Mouse (Mus musculus) testis, adult 2 months (tissue): ENCODE results near the gene Vgll1. TPM values are rescaled to one million over a fixed set of nuclear protein-coding genes. Genes with fewer than 3 reads are reported as not detected.

Experiments
- H3K27ac ChIP-seq: fragments of 200-500 bp; 2 replicates; pipeline ENCODE4 v1.5.1; 2012; ENCODE audit warnings: low read depth, low read length; ENCODE audit not compliant: control insufficient read depth, insufficient read depth
- H3K27me3 ChIP-seq: fragments of 200-500 bp; 2 replicates; pipeline ENCODE4 v1.6.1; 2012; ENCODE audit warnings: mild to moderate bottlenecking, low read length, moderate library complexity; ENCODE audit not compliant: control insufficient read depth, insufficient read depth
- H3K36me3 ChIP-seq: fragments of 200-500 bp; 2 replicates; pipeline ENCODE4 v1.6.1; 2012; ENCODE audit warnings: mild to moderate bottlenecking, low read length; ENCODE audit not compliant: control insufficient read depth, insufficient read depth
- H3K4me1 ChIP-seq: fragments of 200-500 bp; 2 replicates; pipeline ENCODE4 v1.6.1; 2012; ENCODE audit warnings: low read length; ENCODE audit not compliant: control insufficient read depth, insufficient read depth
- H3K4me3 ChIP-seq: fragments of 200-500 bp; 2 replicates; pipeline ENCODE4 v1.5.1; 2012; ENCODE audit warnings: low read depth, mild to moderate bottlenecking, low read length, moderate library complexity, mixed read lengths; ENCODE audit not compliant: control insufficient read depth
- CTCF ChIP-seq: fragments of 200-500 bp; IDR thresholded peaks from 2 replicates; pipeline ENCODE4 v1.5.1; 2012; ENCODE audit warnings: low read depth, mild to moderate bottlenecking, inconsistent platforms, low read length, moderate library complexity; ENCODE audit not compliant: control insufficient read depth, insufficient read depth, insufficient replicate concordance
- POLR2A ChIP-seq: fragments of 200-500 bp; IDR thresholded peaks from 2 replicates; pipeline ENCODE4 v1.6.1; 2012; ENCODE audit warnings: low read depth, mild to moderate bottlenecking, inconsistent platforms, low read length, moderate library complexity; ENCODE audit not compliant: control insufficient read depth
- polyA plus RNA-seq: library from polyadenylated mRNA; depleted of rRNA; stranded (reverse); fragments of >200 nt; gene quantifications from 2 replicates; pipeline ENCODE4 v1.2.3, GENCODE M21; 2012; rRNA removed

Gene Vgll1
- polyA plus RNA-seq: 0.26 and 0.83 TPM in 2 replicates

- H3K4me1 ChIP-seq: no peaks in the 10 kb centered on the region
- H3K27me3 ChIP-seq: no peaks in the 10 kb centered on the region
Observed at GRCm38 (mm10) chrX:57087806-57088205, at the start of gene Vgll1. Vgll1 (plus strand) TSS chrX:57088106.

DNA sequence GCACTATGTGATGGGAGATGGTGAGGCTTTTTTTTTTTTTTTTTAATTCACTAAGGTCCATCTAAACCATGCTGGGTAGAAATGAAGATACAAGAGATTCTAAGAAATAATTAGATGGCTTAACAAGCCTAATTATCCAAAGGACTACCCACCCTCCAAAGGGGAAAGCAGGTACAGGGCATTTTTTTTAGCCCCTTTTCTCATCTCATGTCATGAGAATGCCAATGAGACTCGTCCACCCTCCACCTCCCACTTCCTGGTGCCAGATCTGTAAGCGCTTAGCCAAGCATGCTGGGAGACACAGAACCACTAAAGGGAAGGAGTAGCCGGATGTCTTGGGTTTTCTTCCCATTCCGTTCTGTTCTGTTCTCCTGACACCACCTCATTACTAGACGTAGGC lies 45.1 kb upstream of the Vgll1 start, which contains the start of gene Brs3:
Gene Brs3 (plus strand): TSS at position 301 of the 400 bp plus-strand sequence.
- no peak within 1 kb of the TSS for H3K27ac ChIP-seq
- H3K27me3 ChIP-seq: no peaks in the 10 kb centered on the region
- TF ChIP-seq CTCF (no peak), POLR2A (no peak)
- no peak within 1 kb of the TSS for H3K4me3 ChIP-seq
- no peaks in the 10 kb centered on the region for H3K4me1 ChIP-seq
- no peaks in the 10 kb centered on the region for H3K36me3 ChIP-seq

More at GRCm38 (mm10) chrX:57087806-57088205, at the start of gene Vgll1:
- Histone ChIP-seq H3K36me3 (no peaks in the 10 kb centered on the region), H3K4me3 (no peak within 1 kb of the TSS), H3K27ac (no peak within 1 kb of the TSS)
- TF ChIP-seq POLR2A (no peak), CTCF (no peak)

DNA sequence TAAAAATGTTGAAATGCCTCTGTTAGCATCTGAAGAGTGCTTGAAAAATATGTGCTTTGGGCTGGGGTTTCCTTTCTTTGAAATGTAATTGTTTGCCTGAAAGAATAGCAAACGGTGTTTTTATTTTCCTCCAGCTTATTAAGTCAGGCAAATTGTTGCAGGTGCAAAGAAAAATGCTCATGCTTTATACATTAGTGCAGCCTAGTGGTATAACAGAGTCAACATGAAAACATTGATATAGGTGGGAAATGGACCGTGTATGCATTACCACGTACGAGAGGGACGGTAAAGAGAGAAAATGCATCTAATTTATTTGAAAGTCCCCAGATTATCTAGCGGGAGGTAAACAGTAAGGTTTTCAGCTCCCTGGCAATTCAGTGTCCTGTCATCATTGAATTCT lies 44.0 kb upstream of the Vgll1 start:
- Histone ChIP-seq H3K4me3 (no peak overlapping the region), H3K27me3 (no peaks in the 10 kb centered on the region), H3K27ac (no peak overlapping the region), H3K36me3 (no peaks in the 10 kb centered on the region), H3K4me1 (no peaks in the 10 kb centered on the region)
- TF ChIP-seq CTCF (no peak), POLR2A (no peak)

- H3K36me3 ChIP-seq: no peaks in the 10 kb centered on the region
- no peaks in the 10 kb centered on the region for H3K4me1 ChIP-seq
- TF ChIP-seq POLR2A (no peak), CTCF (no peak)
- H3K4me3 ChIP-seq: peak overlapping the region; percentile 100
- no peaks in the 10 kb centered on the region for H3K27me3 ChIP-seq
- peak overlapping the region; percentile 99 for H3K27ac ChIP-seq
Observed at GRCm38 (mm10) chrX:57052848-57053173, 35.1 kb upstream of the Vgll1 start.

DNA sequence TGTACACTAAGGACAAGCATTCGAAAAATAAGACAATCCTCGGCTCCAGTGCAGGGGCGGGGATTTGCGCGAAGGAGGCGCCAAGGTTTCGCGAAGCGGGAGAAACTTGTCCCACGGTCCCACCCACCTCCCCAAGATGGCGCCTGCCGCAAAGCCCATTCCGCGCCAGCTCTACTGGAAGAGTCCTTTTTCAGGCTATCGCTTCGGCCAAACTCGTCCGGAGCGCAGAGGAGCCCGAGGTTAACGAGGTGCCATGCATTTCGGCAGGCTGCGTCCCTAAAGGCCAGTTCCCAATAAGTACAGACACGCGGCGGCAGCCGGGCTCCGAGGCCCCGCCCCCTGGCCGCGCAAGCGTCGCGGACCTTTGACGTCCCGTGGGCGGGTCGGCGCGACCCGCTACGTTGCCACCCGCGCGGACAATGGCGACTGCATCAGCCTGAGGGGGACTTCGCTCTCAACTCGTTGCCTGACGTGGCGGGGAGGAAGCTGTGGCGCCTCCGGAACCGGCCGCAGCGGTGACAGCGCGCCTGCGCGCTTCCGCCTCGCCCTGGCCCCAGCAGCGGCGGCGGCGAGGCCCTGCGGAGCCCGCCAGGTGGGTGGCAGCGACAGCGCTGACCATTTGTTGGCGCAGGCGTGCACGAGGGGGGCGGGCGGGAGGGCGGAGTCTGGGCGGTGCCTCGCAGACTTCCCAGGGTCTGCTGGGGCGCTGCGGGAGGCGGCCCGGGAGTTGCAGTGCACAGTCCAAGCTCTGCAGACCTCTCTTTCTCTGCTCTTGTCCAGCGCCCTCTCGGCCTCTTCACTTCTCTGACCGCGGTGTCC lies 34.5 kb upstream of the Vgll1 start, which contains the start of gene Htatsf1:
Gene Htatsf1 (plus strand): TSS at position 410 of the 819 bp plus-strand sequence.
- TF ChIP-seq POLR2A: peak; percentile 47; the same call in 1 of the 2 replicates
- TF ChIP-seq CTCF: no peak
- H3K27me3 ChIP-seq: no peaks in the 10 kb centered on the region
- no peaks in the 10 kb centered on the region for H3K36me3 ChIP-seq
- no peaks in the 10 kb centered on the region for H3K4me1 ChIP-seq
- H3K4me3 ChIP-seq: peak within 1 kb of the TSS; percentile 100
- peak within 1 kb of the TSS; percentile 99 for H3K27ac ChIP-seq

DNA sequence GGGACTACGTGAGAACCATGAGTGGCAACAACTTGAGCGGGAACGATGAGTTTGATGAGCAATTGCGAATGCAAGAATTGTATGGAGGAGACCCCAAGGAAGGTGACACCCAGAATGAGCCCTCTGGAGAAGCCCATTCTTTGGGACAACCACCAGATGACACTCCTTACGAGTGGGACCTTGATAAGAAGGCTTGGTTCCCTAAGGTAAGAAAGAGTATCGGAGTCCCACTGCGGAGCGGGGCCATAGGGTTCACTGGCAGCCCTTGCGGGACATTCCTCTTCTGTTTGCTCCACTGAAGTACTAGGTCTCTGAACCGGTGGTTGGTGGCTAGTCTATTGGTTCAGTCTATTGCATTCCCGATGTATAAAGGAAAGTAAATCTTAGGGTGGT lies 33.9 kb upstream of the Vgll1 start:
- Histone ChIP-seq H3K4me1 (no peaks in the 10 kb centered on the region), H3K4me3 (peak overlapping the region; percentile 100), H3K36me3 (no peaks in the 10 kb centered on the region), H3K27ac (peak overlapping the region; percentile 64), H3K27me3 (no peaks in the 10 kb centered on the region)
- TF ChIP-seq POLR2A (no peak), CTCF (no peak)

DNA sequence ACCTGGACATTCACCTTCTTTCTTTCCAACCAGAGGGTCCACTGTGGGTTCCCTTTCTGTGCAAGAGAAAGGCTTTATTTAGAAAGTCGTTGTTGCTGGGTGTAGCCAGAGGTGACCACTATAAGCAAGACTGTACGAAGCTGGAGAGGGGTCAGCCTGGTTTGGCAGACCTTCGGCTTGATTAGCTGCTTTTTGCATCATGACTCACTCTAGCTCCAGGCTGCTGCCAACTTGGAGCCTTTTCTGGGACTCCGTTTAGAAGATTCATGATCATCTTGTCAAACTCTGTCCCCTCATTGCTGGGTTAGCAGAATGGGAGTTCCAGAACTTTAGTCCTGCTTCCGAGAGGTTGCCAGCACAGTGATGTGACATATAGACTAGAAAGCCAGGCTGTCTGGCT lies 6.4 kb upstream of the Vgll1 start:
- Histone ChIP-seq H3K4me3 (no peak overlapping the region), H3K4me1 (no peaks in the 10 kb centered on the region), H3K36me3 (no peaks in the 10 kb centered on the region), H3K27me3 (no peaks in the 10 kb centered on the region), H3K27ac (no peak overlapping the region)
- TF ChIP-seq POLR2A (no peak), CTCF (no peak)

GRCm38 (mm10) chrX:57103415-57103814 lies 15.5 kb downstream of the Vgll1 start:
- no peak for TF ChIP-seq POLR2A
- TF ChIP-seq CTCF: no peak
- Histone ChIP-seq H3K27ac (no peak overlapping the region), H3K4me1 (no peaks in the 10 kb centered on the region), H3K27me3 (no peaks in the 10 kb centered on the region), H3K4me3 (no peak overlapping the region), H3K36me3 (no peaks in the 10 kb centered on the region)
